Mouse (Mus musculus): ENCODE measurements around the gene Grem1. TPM values are rescaled to one million over a fixed set of nuclear protein-coding genes. Genes with fewer than 3 reads are reported as not detected.

The Grem1 gene
- polyA plus RNA-seq, 2 experiments from 2014 or later = not detected

DNA sequence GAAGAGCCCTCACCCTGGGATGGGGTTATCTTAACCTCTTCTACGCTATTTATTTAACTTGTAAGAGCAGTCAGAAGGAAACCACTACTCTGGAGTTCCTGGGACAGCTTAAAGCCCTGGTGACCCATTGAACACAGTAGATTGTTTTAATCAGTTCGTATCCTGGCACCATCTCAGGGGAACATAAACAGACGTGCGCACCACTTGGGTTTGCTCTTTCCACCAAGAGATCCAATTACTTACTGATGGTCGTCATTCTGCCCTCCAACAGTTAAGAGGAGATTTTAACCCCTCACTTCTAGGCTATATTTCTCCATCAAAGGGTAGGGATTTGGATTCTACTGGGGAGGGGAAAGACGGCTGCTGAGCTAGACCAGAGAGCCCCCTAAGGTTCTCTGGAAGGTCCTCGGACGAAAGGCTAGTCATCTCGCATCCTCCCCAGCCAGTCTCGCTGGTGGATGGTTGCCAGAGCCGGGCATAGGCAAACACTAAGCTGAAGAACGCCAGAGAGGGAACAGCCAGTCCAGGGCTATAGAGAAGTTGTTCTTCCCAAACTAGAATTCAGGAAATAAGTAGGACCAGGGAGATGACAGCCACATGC is 1.4 kb downstream of the Grem1 start:
- no peak for ATAC-seq

DNA sequence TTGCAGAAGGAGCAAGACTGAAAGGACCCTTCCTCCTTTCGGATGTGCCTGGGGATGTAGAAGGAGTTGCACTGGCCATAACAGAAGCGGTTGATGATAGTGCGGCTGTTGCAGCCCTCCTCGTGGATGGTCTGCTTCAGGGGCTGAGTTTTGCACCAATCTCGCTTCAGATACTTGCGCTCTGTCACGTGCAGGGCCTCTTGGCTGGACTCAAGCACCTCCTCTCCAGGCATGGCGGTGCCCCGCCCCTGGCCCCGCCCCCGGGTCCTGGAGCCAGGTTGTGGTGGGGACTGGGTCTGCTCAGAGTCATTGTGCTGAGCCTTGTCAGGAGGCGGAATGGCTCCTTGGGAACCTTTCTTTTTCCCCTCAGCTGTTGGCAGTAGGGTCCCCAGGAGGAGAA is 8.7 kb downstream of the Grem1 start:
- no peak for ATAC-seq

- no peak for ATAC-seq
Measured at GRCm38 (mm10) chr2:113749309-113749708, 9.1 kb downstream of the Grem1 start.

GRCm38 (mm10) chr2:113728581-113728980 is 29.9 kb downstream of the Grem1 start:
- ATAC-seq = no peak

DNA sequence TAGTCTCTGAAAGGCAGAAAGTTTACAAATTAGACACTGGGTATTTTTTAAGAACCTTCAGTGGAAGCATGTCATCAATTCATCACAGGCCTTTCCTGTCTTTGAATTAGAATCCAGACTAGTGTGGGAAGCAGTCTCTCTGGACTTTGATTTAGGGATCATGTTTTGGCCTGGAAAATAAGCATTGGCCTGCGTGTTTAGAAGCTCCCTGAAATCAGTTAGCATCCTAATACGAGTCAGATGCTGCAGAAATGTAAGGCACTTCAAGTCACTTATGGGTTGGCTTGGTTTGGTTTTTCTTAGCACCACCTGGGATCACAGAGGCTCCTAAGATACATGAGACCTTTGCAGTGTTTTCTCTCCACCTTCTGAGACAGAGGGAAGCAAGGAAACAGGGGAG is 43.6 kb downstream of the Grem1 start:
- ATAC-seq = no peak

DNA sequence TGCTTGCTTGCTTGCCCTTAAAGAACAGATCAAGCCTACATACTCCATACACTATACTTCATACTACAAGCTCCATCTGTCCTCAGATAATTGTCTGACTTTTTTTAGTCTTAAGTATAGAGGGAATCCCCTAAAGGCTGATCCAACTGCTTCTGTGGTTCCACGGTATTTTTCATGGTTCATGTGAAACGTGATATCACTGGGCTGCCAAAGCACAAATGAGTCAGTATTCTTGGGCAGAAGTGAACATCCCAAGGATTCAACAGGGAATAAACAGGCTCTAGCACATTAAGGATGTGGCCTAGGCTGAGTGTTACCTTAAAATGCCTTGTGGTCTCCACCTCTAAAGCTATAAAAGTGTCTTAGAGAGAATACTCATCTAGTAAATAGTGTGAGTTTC is 45.0 kb downstream of the Grem1 start:
- no peak for ATAC-seq

- no peak for ATAC-seq
Measured at GRCm38 (mm10) chr2:113707507-113707906, 50.9 kb downstream of the Grem1 start.

DNA sequence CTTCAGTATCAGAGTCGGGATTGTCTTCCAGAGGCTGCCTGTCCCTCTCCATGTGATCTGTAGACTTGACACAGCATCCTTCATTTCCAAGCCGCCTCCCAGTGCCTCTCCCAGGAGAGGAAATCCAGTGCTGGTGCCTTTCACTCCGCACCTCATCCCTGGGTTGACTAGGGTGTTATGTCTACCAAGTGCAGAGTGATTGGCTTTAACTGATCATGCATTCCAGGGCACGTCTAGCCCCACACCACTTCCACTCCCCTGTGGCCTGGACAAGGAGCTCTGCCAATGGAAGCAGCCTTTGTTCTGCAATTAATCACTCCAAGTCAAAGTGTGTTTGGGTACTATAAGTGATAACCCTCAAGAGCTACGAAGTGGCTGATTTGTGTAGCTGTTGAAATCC is 56.9 kb downstream of the Grem1 start:
- no peak for ATAC-seq

DNA sequence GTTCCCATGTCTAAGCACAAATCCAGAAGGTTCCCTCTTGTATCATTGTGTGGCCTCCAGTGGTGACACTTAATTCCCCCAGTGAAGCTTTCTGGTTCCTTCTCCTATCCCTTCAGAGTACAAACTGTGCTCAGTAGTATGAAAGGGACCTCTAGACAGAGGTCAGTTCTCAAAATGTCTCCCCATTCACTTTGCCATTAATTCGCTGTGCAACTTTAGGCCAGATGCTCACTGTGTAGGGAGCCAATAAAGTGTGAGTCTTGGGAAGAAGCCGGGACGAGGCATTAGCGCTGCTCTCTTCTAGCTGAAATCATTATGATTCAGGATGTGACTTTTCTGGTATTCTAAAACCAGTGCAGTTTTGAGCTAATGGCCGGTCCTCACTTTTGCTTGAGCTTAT is 61.8 kb downstream of the Grem1 start:
- no peak for ATAC-seq

DNA sequence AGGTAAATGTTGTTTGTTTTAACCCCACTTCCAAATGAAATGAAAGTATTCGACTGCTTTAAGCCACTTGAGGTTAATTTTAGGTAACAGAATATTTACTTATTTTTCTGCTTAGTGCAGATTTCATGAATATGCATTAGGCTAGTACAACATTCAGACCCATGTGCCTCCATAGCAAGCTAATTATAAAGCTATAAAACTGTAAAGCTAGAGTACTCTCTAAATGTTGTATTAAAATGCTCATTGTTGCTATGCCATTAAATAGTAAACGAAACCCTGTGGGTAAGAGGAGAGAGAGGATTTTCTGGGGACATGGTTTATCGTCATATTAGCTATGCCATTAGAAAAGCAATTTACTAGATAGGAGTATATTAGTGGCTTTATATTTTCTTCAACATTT is 62.2 kb downstream of the Grem1 start:
- no peak for ATAC-seq

Other genes starting within 250 kb of the Grem1 start
- gene Scg5, start 70.5 kb upstream of the Grem1 start, polyA plus RNA-seq (2017; shearing (Covaris generic)) = 1 to 10 TPM; 4.1 to 5.6 TPM
- gene Arhgap11a, start 90.0 kb upstream of the Grem1 start, polyA plus RNA-seq (2017; shearing (Covaris generic)) = 1 to 10 TPM; 4.5 to 7.5 TPM

Data from activated CD4-positive, CD25-positive, alpha-beta regulatory T cell, adult 4 months (primary cell).